Mouse (Mus musculus) urinary bladder, postnatal 0 days (tissue): ENCODE measurements around the gene D630023F18Rik. TPM values are rescaled to one million over a fixed set of nuclear protein-coding genes. Genes with fewer than 3 reads are reported as not detected.

Experiments used
- polyA plus RNA-seq: library from polyadenylated mRNA; unstranded; fragments of >200 nt; fragmentation: Nextera tagmentation; extraction: Ambion mirVana; gene quantifications from 2 replicates; pipeline ENCODE4 v1.2.1, GENCODE M21; 2015

D630023F18Rik gene
- 0.51 and 0.71 TPM in 2 replicates for polyA plus RNA-seq

DNA sequence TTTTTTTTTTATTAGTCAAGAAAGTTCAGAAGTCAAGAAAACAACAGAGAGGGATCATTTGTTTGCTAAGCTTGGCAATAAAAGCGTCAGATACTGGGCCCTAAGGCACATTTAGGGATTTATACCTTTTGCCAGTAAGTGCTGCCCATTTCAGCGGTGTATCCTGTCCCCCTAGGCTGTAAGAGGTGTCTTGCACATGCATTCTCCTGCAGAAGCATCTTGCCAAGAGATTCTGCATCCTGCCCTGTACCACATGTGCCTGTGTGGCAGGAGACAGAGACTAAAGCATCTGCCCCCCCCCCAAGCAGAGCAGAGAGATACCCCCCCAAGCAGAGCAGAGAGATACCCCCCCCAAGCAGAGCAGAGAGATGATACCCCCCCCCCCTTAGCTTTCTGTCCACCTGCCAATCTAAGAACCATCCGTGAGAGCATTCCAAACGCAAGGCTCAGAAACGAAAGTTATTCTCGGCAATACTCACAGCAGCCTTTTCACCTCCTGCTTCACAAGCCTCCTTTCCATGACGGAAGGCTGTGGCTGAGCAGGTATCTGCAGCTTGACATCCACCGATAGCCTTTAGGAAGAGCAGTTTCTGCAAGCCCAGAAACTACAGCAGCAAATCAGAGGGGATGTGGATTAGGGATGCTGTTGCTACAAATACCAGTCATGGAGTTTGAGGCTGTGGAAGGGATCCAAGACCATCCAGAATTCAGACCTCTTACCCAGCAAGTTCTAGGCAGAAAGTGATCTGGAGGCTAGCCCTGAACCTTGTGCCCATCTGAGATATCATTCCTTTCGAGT lies at the start of gene D630023F18Rik:
D630023F18Rik (minus strand) TSS at position 641 of the 799 bp plus-strand sequence.

DNA sequence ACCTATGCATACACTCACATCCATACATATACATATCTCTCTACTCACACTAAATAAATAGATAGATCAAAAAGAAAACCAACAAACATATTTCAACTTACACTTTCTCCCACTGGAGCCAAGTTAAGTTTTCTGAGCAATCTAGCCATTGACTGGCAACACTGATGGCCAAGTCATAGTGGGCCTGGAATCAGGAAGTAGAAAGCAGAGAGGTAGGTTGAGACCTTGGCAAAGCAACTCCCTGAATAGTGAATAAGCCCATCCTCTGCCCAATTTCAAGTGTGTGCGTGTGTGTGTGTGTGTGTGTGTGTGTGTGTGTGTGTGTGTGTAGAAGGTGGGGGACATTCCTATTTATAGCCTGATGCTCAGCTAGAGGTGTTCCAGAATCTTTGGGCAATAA lies 3.6 kb downstream of the D630023F18Rik start, which contains the start of gene Gm28845:
Gm28845 (minus strand) TSS at position 121 of the 400 bp plus-strand sequence.

DNA sequence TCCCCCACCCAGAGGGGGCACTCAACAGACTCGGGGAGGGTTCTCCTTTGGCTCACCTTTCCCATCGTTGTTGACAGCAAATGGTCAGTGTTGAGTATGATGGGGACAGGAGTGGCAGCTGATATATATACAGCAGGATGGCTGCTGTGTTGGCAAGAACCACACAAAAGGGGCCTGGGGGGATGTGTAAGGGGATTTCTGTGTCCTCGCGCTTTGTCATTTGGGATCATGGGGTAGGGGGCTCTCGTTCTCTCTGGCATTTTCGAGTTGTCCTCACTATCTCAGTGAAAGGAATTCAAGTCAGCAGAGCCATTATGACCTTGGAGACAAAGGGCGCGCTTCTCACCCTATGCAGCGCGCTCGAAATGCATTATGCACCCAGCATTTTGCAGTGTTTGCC lies 19.7 kb downstream of the D630023F18Rik start, which contains the start of gene Cryga:
Cryga (minus strand) TSS at position 101 of the 400 bp plus-strand sequence.

DNA sequence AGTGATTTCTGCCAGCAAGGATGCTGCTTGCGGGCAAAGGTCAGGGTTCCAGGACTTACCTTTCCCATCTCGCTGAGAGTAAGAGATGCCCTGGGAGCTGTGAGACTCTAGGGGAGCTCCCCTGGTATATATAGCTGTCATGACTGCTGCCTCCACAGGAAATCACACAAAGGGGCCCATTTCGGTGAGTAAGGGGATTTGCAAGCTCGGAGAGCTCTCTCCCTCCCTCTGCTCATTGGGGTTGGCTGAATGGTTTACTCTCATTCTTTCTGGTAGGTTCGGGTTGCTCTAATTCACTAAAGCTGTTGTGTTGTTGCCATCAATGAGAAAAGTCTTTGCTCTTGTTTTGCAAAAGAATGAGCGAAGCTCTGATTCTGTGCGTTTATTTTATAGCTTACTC lies 40.8 kb downstream of the D630023F18Rik start, which contains the start of gene Crygb:
Crygb (minus strand) TSS at position 101 of the 400 bp plus-strand sequence.

DNA sequence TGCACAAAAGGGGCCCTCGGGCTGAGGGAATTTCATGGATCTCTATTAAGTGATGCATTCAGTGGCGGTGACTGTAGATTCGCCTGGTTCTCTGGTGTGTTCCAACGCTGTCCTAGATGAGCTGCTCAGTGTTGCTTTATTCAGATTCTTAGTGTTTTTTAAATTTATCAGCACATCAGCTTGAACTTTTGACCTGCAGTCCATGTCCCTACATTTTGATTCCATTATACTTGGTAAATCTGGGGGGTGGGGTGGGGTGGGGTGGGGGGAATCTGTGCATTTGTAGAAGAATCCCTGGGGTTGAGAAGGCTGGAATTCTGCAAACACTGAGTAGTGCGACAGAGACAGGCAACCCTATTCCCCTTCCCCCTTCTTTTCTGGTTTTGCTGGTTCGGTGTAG lies 49.4 kb downstream of the D630023F18Rik start, which contains the start of gene Crygc:
Crygc (minus strand) TSS at position 101 of the 400 bp plus-strand sequence.

GRCm38 (mm10) chr1:65063352-65063751 lies 59.7 kb downstream of the D630023F18Rik start, which contains the start of gene Crygd:
TSS of gene Crygd (minus strand) at chr1:65063452.

Other genes starting within 250 kb of the D630023F18Rik start
- gene Plekhm3, start 166.4 kb downstream of the D630023F18Rik start, polyA plus RNA-seq, result 2.8 and 3.8 TPM in 2 replicates
- gene Akr1cl, start 90.5 kb downstream of the D630023F18Rik start, polyA plus RNA-seq, result not detected in 2 replicates
- not detected in 2 replicates for gene Cryge, start 72.1 kb downstream of the D630023F18Rik start, polyA plus RNA-seq
- gene Crygd, start 59.8 kb downstream of the D630023F18Rik start, polyA plus RNA-seq, result not detected in 2 replicates
- not detected in 2 replicates for gene Crygc, start 49.5 kb downstream of the D630023F18Rik start, polyA plus RNA-seq
- gene Crygb, start 40.9 kb downstream of the D630023F18Rik start, polyA plus RNA-seq, result not detected in 2 replicates
- not detected in 2 replicates for gene Cryga, start 19.8 kb downstream of the D630023F18Rik start, polyA plus RNA-seq
- gene Gm28845, start 3.7 kb downstream of the D630023F18Rik start, polyA plus RNA-seq, result not detected in 2 replicates
- gene Idh1, start 63.3 kb upstream of the D630023F18Rik start, polyA plus RNA-seq, result 128 and 147 TPM in 2 replicates
- 5.1 and 5.8 TPM in 2 replicates for gene Pikfyve, start 63.5 kb upstream of the D630023F18Rik start, polyA plus RNA-seq
- gene Pth2r, start 158.8 kb upstream of the D630023F18Rik start, polyA plus RNA-seq, result not detected in 2 replicates